Mouse (Mus musculus): ENCODE data around the gene Sez6l2.

DNA sequence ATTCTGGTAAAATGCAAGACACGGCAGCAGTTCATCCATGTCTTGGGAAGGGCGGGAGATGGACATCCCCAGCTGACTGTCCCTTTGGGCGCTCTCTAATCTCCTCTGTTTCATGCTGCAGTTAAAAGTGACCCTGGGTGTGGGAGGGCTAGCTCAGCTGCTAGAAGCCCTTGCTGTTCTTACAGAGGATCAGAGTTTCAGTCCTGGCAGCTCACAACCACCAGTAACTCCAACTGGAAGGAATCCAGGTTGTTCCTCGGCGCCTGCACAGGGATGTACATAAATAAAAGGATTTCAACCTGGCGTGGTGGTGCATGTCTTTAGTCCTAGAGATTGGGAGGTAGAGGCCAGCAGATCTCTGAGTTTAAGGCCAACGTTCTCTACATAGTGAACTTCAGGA lies 32.8 kb downstream of the Sez6l2 start:
- TF ChIP-seq GATA1 (IDR thresholded peaks at IDR 0.05; ENCODE audit: borderline replicate concordance, low read length), result no peak
- TF ChIP-seq FLI1 (IDR thresholded peaks at IDR 0.05; ENCODE audit: low read length), result no peak

Measured in megakaryocyte, embryonic 14.5 days (primary cell).